Mouse (Mus musculus) embryonic fibroblast, embryonic 13.5 days (primary cell): ENCODE results near the gene Ddx50. TPM values are rescaled to one million over a fixed set of nuclear protein-coding genes. Genes with fewer than 3 reads are reported as not detected.
"Not testable (repeated sequence)": the region's sequence is repeated elsewhere in the genome, so short reads cannot be mapped to it uniquely, and the experiment has no call there.

Experiments used
- H3K27ac ChIP-seq: 2 replicates; pipeline ENCODE4 v1.5.1; 2012; ENCODE audit warnings: low read length, control low read depth, inconsistent platforms; ENCODE audit not compliant: insufficient read depth
- H3K4me1 ChIP-seq: 2 replicates; pipeline ENCODE4 v1.6.1; 2011; ENCODE audit warnings: low read length; ENCODE audit not compliant: control insufficient read depth, insufficient read depth
- H3K4me3 ChIP-seq: 2 replicates; pipeline ENCODE4 v1.5.1; 2011; ENCODE audit warnings: mild to moderate bottlenecking, control low read depth, low read length; ENCODE audit not compliant: insufficient read depth
- CTCF ChIP-seq: IDR thresholded peaks from 2 replicates; pipeline ENCODE4 v1.5.1; 2011; ENCODE audit warnings: mild to moderate bottlenecking, control low read depth, low read length, moderate library complexity, borderline replicate concordance; ENCODE audit not compliant: insufficient read depth
- POLR2A ChIP-seq: IDR thresholded peaks from 2 replicates; pipeline ENCODE4 v1.6.1; 2011; ENCODE audit warnings: low read depth, mild to moderate bottlenecking, control low read depth, low read length, moderate library complexity
- polyA plus RNA-seq: library from polyadenylated mRNA; stranded (reverse); fragments of >200 nt; gene quantifications from 2 replicates; pipeline ENCODE4 v1.2.4, GENCODE M21; 2011; ENCODE audit warnings: low read depth; ENCODE audit not compliant: missing spikeins, insufficient read length

Gene Ddx50
- polyA plus RNA-seq, 1 experiment: 165 TPM

DNA sequence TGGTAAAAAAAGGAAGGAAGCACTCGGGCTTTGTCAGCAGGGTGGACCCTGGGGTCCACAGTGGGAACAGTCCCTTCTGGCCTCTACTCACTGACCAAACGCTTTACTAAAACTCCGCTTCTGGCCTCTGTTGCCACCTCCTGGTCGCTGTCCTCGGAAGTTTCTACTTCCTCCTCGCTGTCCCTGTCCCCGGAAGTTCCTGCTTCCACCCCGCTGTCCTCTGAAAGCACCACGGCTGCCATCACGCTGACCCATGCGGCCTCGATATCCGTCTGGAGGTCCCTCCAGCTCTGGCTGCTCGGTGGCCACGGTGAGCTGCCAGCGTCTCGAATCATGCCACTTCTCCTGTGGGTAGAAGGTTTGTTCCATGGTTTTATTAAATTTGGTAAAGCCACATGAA is 68.8 kb downstream of the Ddx50 start:
- Histone ChIP-seq H3K4me1 (no peaks in the 10 kb centered on the region), H3K4me3 (no peak overlapping the region), H3K27ac (no peak overlapping the region)
- TF ChIP-seq CTCF: no peak
- no peak for TF ChIP-seq POLR2A

GRCm38 (mm10) chr10:62579129-62579528 is 71.9 kb downstream of the Ddx50 start:
- not testable (repeated sequence) for H3K4me3 ChIP-seq, H3K4me1 ChIP-seq, H3K27ac ChIP-seq

DNA sequence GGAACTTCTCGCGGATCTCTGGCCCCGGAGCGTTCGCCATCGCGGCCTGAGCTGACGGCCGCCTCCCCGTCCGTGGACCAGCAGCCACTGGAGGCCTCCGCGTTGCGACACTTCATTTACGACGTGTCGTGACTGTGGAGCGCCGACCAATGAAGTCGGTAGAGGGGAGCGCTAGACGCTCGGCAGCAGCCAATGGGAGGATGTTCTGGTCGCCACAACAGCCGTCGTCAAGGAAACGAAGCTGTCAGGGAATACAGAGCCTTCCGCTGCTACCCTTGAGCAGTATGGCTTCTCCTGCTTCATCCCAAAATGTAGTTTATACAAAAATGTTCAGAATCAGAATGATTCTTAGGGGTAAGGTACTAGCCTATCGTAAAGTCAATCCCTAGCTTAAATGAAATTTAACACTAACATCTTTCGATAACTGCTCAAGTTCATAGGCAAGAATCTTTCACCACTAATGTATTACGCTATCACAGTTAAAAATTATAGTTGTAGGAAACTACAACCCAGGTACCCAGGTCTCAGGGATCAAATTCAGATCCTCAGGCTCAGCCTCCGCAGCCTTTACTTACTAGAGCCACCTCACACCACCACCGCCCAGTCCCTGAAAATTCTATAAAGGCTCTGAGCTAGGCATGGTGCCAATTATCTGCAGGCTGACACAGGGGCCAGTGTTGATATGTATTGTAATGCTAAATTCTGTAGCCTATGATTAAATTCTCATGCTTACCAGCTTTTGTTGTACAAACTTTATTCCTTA is 72.5 kb downstream of the Ddx50 start, which contains the start of gene Kif1bp:
Gene Kif1bp (minus strand): TSS at position 120 of the 763 bp plus-strand sequence.
- no peak within 1 kb of the TSS for H3K27ac ChIP-seq
- peak within 1 kb of the TSS; percentile 71 for H3K4me3 ChIP-seq
- TF ChIP-seq POLR2A: peak; percentile 96
- TF ChIP-seq CTCF: no peak
- H3K4me1 ChIP-seq: peaks cover 4% of the 10 kb centered on the region; the same call in 1 of the 2 replicates

DNA sequence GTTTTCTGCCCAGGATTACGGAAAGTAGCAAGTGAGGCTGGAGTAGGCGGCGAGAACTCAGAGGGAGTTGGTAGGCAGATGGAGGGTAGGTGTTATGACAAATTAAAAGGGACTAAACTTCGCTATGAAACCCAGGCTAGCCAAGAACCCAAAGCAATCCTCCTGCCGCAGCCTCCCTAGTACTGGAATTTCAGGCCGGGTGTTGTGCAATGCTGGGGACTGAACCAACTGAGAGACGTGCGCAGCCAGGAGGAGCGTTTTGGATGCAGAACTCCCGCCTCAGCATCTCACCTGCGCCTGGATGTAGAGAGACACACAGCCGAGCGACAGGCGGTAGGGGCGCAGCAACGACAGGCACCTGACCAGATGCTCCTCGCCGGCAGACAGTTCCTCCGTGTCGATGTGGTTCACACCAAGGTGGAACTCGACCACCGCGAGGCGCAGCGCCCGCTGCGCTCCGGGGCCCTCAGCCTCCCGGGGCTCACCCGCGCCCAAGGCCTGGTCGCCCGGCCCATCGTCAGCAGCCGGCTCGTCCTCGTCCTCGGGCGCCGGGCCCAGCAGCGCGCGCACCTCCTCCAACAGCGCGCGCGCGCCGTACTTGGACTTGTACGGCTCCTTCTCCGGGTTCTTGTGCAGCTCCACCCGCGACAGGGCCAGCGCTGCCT is 73.2 kb downstream of the Ddx50 start:
- H3K27ac ChIP-seq: no peak overlapping the region
- TF ChIP-seq CTCF (no peak), POLR2A (no peak)
- peaks cover 4% of the 10 kb centered on the region; the same call in 1 of the 2 replicates for H3K4me1 ChIP-seq
- H3K4me3 ChIP-seq: peak overlapping the region; percentile 71

DNA sequence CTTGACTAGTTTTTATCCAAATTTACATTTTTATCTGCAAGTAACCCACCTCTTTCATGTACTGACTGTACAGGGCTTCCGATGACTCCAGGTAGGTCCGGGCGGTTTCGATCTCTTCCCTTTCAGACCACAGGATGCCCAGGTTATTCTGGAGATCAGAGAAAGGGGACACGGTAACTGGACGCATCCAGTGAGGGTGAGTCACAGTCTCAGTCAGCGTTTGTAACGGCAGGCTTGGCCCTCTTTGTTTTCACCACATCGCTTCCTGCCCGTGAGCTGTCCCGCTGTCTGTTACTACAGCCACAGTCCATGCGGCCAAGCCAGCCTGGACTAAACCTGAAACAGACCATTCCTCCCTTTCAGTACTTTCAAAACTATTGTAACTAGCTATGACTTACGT is 76.0 kb downstream of the Ddx50 start:
- Histone ChIP-seq H3K4me1 (peaks cover 4% of the 10 kb centered on the region; the same call in 1 of the 2 replicates), H3K27ac (no peak overlapping the region), H3K4me3 (no peak overlapping the region)
- TF ChIP-seq CTCF (no peak), POLR2A (no peak)

DNA sequence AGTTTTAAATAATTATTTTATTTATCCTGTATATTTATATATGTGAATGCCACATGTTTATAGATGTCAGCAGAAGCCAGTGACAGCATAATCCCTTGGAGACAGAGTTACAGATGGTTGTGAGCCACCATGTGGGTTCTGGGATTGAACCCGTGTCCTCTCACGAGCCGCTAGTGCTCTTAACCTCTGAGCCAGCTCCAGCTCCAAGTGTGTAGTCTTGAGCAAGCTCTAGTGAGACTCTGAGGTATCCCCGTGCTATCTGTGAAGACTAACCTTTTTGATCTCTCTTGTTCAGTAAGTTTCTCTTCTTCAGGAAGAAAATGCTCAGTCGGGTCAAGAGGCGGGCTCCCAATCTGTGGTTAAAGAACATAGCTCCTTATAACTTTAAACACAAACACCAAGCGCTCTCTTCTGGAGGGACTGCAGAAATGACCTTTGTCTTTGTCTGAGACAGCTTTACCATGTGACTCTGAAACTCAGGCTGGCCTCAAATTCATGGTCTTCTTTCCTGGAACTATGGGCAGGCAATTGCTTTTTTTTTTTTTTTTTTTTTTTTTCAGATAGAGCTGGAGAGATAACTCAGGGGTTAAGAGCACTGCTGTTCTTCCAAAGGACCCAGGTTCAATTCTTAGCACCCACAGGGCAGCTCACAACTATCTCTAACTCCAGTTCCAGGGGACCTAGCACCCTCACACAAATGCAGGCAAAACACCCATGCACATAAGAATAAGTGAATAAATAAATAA is 80.7 kb downstream of the Ddx50 start:
- H3K4me3 ChIP-seq: no peak overlapping the region
- no peaks in the 10 kb centered on the region for H3K4me1 ChIP-seq
- TF ChIP-seq POLR2A (no peak), CTCF (no peak)
- no peak overlapping the region for H3K27ac ChIP-seq

DNA sequence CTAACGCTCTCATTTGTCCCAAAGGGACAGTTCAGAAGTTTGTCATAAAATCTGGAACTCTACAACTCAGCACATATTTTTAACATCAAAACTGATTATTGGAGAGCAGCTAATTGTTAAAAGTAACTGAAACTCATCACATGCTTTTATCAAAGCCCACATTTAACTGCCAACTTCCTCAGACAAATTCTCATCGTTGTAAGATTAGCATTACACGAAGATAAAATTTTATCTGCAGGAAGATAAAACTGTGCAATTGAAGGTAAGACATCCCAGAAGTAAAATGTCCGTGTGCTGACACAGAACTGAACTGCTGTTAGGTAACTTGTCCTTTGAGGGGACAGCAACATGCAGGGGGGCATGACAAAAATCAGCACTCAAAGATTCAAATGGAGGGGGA is 82.2 kb downstream of the Ddx50 start:
- no peak overlapping the region for H3K4me3 ChIP-seq
- H3K27ac ChIP-seq: no peak overlapping the region
- H3K4me1 ChIP-seq: no peaks in the 10 kb centered on the region
- TF ChIP-seq POLR2A (no peak), CTCF (no peak)

Other genes starting within 250 kb of the Ddx50 start
- gene Hkdc1, start 228.7 kb downstream of the Ddx50 start, polyA plus RNA-seq: not detected in 2 replicates
- not detected in 2 replicates for gene 4930507D05Rik, start 201.7 kb downstream of the Ddx50 start, polyA plus RNA-seq
- gene Supv3l1, start 201.5 kb downstream of the Ddx50 start, polyA plus RNA-seq: 19.7 and 22.7 TPM in 2 replicates
- 72.3 and 78.1 TPM in 2 replicates for gene Vps26a, start 164.4 kb downstream of the Ddx50 start, polyA plus RNA-seq
- gene Srgn, start 123.8 kb downstream of the Ddx50 start, polyA plus RNA-seq: 0.72 and 1.9 TPM in 2 replicates
- 34.4 and 37.0 TPM in 2 replicates for gene Kif1bp, start 72.8 kb downstream of the Ddx50 start, polyA plus RNA-seq
- 68.2 and 82.4 TPM in 2 replicates for gene Ddx21, start 48.9 kb downstream of the Ddx50 start, polyA plus RNA-seq
- gene Stox1, start 74.9 kb upstream of the Ddx50 start, polyA plus RNA-seq: not detected in 2 replicates
- 101 and 108 TPM in 2 replicates for gene Ccar1, start 141.1 kb upstream of the Ddx50 start, polyA plus RNA-seq